Mouse (Mus musculus) embryonic facial prominence, embryonic 15.5 days (tissue): ENCODE measurements at regions not wholly inside any gene's neighbourhood (a gene's known extent, or its start where the extent isn't known, plus 50 kb on each side); places are given as distances from the start of the nearest gene placed in this dataset.

Source experiments
- ATAC-seq: fragments of 200-750 bp; cut with Nextera tagmentation; 2 replicates; pipeline ENCODE4 v1.8.0; 2017; ENCODE audit warnings: low read depth, moderate TSS enrichment; ENCODE audit not compliant: insufficient number of reproducible peaks, low FRiP score, low TSS enrichment
- H3K27ac ChIP-seq: fragments of 300-500 bp; sonication (generic); replicated peaks from 2 replicates; pipeline ENCODE4 v1.5.1; 2015; ENCODE audit warnings: mild to moderate bottlenecking, inconsistent platforms
- H3K27me3 ChIP-seq: fragments of 300-500 bp; sonication (generic); 2 replicates; pipeline ENCODE4 v1.6.1; 2015; ENCODE audit warnings: inconsistent platforms
- H3K36me3 ChIP-seq: fragments of 300-500 bp; sonication (generic); 2 replicates; pipeline ENCODE4 v1.6.1; 2015; ENCODE audit warnings: mild to moderate bottlenecking, inconsistent platforms
- H3K4me1 ChIP-seq: fragments of 300-500 bp; sonication (generic); 2 replicates; pipeline ENCODE4 v1.6.1; 2015; ENCODE audit warnings: inconsistent platforms
- H3K4me2 ChIP-seq: fragments of 300-500 bp; sonication (generic); replicated peaks from 2 replicates; pipeline ENCODE4 v1.6.1; 2015; ENCODE audit warnings: mild to moderate bottlenecking, inconsistent platforms
- H3K4me3 ChIP-seq: fragments of 300-500 bp; sonication (generic); replicated peaks from 2 replicates; pipeline ENCODE4 v1.5.1; 2015; ENCODE audit warnings: mild to moderate bottlenecking, inconsistent platforms
- H3K9ac ChIP-seq: fragments of 300-500 bp; sonication (generic); 2 replicates; pipeline ENCODE4 v1.6.1; 2015; ENCODE audit warnings: inconsistent platforms
- H3K9me3 ChIP-seq: fragments of 300-500 bp; sonication (generic); replicated peaks from 2 replicates; pipeline ENCODE4 v1.6.1; 2016; ENCODE audit warnings: inconsistent platforms
- WGBS: fragments of 180-500 bp; shearing (Covaris S2); methylation state at CpG from one replicate; pipeline ENCODE4 v1.1.7; 2015; 5-methylcytosine and 5-hydroxymethylcytosine counted together

DNA sequence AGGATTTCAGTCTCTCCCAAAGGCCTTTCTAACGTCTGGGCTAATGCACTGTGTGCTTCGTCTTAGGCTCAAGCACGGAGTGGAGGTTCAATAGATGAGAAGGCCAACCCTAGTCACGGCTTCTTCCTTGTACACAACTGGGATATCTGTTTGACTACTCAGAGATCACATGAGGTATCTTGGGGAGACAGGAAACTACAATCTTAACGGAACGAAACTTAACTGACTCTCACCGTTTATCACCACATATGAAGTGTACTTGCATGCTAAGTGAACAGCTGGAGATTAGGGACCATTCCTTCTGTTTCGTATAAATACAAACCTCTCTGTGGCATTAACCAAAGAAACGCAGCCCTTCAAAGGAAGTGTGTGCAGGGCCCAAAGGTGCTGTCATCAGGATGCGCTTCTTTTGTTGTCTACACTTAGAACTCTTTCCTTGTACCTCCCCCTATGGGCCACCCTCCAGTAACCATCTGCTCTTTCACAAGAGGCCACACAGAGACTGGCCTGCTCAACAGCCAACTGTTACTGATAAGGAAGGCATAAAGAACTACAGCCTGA lies 55.8 kb upstream of the Cdkn2b start:
- no peak overlapping the region for H3K27ac ChIP-seq
- WGBS: 57% methylated on average over 10 of the region's 10 CpGs
- ATAC-seq: no peak
- H3K9ac ChIP-seq: no peak overlapping the region
- H3K36me3 ChIP-seq: no peaks in the 10 kb centered on the region
- H3K4me2 ChIP-seq: no peak overlapping the region
- H3K4me3 ChIP-seq: no peak overlapping the region
- H3K4me1 ChIP-seq: no peaks in the 10 kb centered on the region
- H3K9me3 ChIP-seq: no peaks in the 10 kb centered on the region
- H3K27me3 ChIP-seq: no peaks in the 10 kb centered on the region

DNA sequence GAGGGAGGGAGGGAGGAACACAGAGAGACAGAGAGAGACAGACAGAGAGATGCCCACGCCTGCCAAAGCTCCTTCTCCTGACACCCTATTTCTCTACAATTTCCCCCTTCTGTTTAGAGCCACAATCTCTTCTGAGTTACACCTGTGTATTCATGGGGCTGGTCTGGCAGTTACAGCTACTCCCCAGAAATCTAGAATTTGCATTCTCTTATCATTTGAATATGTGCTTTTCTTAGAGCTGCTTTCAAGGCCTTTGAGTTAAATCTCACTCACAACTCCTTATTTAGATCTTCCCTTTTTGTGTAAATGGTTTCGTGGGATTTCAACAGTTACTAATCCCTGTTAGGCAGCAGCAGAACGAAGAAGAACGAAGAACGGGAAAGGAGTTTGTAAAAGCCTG lies 55.0 kb upstream of the Cdkn2b start:
- H3K9me3 ChIP-seq: no peaks in the 10 kb centered on the region
- ATAC-seq: no peak
- no peaks in the 10 kb centered on the region for H3K36me3 ChIP-seq
- no peak overlapping the region for H3K9ac ChIP-seq
- no peak overlapping the region for H3K4me2 ChIP-seq
- 53% methylated on average over 5 of the region's 5 CpGs for WGBS
- no peaks in the 10 kb centered on the region for H3K4me1 ChIP-seq
- H3K27ac ChIP-seq: no peak overlapping the region
- no peak overlapping the region for H3K4me3 ChIP-seq
- no peaks in the 10 kb centered on the region for H3K27me3 ChIP-seq

DNA sequence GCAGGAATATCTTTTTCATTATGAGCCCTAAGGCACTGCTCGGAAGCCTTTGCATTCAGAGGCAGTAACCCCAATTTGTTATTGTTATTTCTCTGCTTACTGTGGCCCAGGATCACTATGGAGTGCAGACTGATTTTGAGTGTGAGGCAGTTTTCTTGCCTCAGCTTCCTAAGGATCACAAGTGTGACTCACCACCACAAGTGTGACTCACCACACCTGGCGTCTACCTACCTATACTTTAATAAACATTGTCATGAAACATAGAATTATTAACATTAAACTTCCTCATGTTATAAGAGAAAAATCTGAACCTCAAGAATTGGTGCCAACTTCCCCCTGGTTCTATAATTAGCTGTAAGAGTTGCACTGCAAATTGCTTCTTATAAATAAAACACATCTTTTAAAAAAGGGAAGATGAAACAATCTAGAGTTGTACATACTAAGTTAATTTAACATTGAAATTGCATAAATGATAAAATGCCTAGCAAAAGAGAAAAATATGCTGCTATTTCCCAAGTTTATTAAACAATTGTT lies 52.4 kb upstream of the Cdkn2b start:
- Histone ChIP-seq H3K27me3 (no peaks in the 10 kb centered on the region), H3K4me2 (no peak overlapping the region), H3K9ac (no peak overlapping the region), H3K4me3 (no peak overlapping the region), H3K36me3 (no peaks in the 10 kb centered on the region), H3K4me1 (no peaks in the 10 kb centered on the region), H3K9me3 (no peaks in the 10 kb centered on the region), H3K27ac (no peak overlapping the region)
- WGBS: 60% methylated on average over 2 of the region's 2 CpGs
- no peak for ATAC-seq

DNA sequence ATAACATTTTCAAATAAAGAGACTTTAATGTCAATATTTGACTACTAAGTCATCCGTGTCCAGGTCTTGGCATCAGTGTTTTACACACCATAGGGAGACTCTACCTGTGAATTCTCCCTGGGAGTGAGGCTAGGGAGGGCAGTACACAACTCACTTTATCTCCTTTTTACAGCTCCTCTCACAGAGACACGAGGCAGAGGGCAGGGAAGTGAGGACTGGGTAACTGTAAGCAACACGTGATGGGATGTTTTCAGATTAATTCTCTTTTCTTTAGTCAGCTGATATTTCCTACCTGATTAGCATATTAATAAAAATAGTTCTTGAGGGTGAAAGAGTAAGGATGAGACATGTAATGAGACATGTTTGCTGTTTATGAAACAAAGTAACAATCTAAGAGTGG lies 51.8 kb upstream of the Cdkn2b start:
- ATAC-seq: no peak
- Histone ChIP-seq H3K4me2 (no peak overlapping the region), H3K27ac (no peak overlapping the region), H3K9me3 (no peaks in the 10 kb centered on the region), H3K36me3 (no peaks in the 10 kb centered on the region), H3K4me3 (no peak overlapping the region), H3K27me3 (no peaks in the 10 kb centered on the region), H3K4me1 (no peaks in the 10 kb centered on the region), H3K9ac (no peak overlapping the region)
- WGBS: 61% methylated on average over 3 of the region's 3 CpGs

DNA sequence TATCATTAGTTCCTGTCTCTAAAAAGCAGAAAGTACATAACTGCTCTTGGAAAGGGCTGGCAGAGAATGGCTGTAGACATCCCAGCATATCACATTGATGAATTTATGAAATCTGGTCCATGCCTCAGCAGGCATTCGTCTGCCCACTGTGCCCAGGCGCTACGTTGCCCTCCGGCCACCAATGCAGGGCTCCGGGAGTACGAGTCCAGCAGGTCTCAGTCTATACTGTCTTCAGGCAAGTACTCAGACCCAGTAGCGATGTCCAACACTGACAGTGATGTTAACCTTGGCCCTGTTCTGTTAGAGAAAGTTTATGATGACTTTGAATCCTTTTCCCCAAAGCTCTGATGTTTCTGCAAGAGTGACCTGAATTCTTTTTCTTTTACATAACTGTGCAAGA lies 50.5 kb upstream of the Cdkn2b start:
- Histone ChIP-seq H3K9ac (no peak overlapping the region), H3K27ac (no peak overlapping the region), H3K36me3 (no peaks in the 10 kb centered on the region), H3K4me1 (no peaks in the 10 kb centered on the region), H3K4me2 (no peak overlapping the region), H3K27me3 (no peaks in the 10 kb centered on the region), H3K9me3 (no peaks in the 10 kb centered on the region), H3K4me3 (no peak overlapping the region)
- WGBS: 90% methylated on average over 7 of the region's 7 CpGs
- no peak for ATAC-seq
